Mouse (Mus musculus) left cerebral cortex, adult 11 months (tissue): ENCODE measurements around the gene Sars2.

ENCODE experiments used
- DNase-seq: peaks from one replicate; pipeline ENCODE4 v3.0.0; 2022; ENCODE audit warnings: low spot score

The Sars2 gene

DNA sequence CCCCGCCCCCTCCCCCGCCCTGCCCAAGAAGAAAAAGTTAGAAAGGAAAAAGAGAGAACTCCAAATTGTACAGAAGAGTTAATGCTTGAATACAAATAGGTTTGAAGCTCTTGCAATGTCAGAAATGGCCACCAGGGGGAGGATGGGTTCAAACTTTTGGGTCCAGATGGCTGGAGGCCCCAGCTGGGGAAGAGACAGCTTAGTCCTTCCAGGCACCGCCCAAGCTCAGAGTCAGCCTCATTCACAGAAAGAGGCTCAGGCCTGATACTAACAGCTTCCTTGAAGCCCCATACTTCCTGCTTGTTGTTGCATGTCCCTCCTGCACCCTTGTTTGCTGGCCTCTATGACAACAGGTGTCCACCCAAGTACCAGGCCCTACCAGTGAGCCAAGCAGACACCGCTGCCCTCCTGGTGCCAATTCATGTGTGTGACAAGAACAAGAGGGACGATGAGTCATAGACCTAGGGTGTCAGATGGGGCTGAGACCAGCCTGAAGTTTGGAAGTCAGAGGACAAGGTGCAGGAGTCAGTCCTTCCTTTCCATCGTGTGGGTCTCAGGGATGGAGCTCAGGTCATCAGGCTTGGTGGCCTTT, 38.4 kb downstream of the Sars2 start:
- DNase-seq, result peak; percentile 76

DNA sequence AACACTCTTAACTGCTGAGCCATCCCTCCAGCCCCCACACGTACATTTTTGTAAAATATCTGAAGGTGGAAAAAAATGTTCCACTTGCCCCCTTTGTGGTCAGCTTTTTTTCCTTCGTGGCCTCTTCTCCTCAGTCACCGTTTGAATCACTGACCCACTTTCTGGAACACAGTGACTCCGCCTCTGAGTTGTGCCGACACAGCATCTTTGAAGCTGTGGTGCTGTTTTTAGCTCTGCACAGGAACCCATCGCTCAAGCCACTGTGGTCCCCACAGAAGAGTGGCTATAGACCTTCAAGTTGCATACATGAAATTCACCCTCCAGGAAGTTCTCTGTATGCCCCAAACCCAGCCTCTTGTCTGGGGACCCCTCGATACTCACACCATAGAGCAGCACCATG, 39.1 kb downstream of the Sars2 start:
- DNase-seq, result no peak

DNA sequence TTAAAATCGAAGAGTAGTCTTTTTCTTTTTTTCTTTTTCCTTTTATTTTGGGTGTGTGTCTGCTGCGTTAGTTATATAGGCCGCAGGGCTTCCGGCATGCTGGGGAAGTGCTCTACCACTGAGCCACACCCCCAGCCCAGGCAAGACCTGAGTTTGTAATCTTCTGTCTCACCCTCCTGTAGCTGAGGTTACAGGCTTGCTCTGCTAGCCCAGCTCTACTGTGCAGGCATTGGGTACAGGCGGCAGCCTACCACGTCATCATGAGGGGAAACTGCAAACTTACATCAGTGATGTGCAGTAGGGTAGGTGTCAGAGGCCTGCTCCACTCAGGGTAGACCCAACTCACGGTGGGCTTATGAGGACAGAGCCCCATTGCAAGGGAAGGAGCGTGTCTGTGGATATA, 39.5 kb downstream of the Sars2 start:
- DNase-seq, result no peak

- DNase-seq, result no peak
These were observed 43.4 kb downstream of the Sars2 start for GRCm38 (mm10) chr7:28785161-28785560.

- DNase-seq, result no peak
These were observed 46.1 kb downstream of the Sars2 start for GRCm38 (mm10) chr7:28787884-28788283.

- DNase-seq, result no peak
These were observed 46.8 kb downstream of the Sars2 start, which contains the start of gene Rinl for GRCm38 (mm10) chr7:28788307-28789195. TSS of gene Rinl (plus strand) at chr7:28788969.

DNA sequence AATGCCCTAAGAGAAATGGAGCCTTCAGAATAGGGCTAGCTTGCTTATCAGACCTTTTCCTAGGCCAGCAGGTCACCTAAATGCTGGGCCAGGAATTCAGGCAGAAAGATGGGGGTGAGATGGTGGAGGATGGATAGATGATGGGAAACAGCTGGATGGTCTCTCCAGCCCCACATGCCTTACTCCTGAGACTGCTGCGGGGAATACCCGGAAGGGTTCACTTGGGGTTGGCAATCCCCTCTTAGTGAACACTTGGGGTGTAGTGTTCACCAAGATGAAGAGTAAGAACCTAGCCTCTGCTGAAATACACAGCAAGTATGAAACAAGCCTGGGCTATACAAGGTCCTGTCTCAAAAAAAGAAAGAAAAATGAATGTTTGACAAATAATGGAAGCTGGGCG, 47.4 kb downstream of the Sars2 start:
- no peak for DNase-seq

GRCm38 (mm10) chr7:28790066-28790806, 48.4 kb downstream of the Sars2 start:
- no peak for DNase-seq

DNA sequence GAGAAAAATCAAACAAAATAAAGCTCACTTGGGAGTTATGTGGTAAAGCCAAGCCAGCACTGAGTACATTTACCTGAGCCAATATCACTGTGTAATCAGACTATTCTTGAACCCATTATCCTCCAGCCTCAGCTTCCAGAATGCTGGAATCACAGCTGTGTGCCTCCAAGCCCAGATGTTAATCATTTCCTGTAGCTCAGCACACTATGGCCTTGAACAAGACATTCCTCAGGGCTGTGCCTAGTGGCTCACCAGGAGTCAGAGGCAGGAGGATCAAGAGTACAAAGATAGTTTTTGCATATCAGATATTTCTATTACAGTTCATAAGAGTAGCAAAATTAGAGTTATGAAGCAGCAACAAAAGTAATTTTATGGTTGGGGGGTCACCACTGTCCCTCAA, 49.9 kb downstream of the Sars2 start:
- DNase-seq, result no peak

DNA sequence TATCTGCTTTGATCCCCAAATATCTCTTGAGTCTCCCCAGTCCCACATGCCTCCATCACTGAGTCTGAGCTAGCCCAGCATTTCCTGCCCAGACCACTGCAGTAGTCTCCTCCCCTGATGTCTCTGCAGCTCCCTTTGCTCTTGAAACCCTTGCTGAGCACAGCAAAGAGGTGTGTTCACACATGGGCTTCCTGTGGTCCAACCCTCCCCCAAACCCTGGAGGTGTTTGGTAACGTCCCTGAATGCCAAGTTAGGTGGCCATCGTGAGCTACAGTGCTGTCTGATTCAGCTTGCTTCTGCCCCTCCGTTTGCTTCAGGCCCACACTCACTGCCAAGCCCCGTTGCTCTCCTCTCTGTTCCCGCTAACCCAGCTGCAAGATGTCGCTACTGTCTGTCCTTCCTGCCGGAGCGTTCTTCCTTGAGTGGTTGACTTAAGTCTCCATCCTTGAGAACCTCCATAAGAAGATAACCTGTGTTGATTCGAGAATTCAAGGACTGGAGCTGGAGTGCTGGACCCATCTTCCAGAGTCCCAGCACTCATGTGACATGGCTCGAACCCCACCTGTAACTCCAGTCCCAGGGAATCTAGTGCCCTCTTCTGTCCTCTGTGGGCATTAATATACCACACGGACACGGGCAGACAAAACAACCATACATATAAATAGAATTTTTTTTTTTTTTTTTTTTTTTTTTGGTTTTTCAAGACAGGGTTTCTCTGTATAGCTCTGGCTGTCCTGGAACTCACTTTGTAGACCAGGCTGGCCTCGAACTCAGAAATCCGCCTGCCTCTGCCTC, 50.8 kb downstream of the Sars2 start:
- DNase-seq, result no peak

- no peak for DNase-seq
These were observed 52.0 kb downstream of the Sars2 start for GRCm38 (mm10) chr7:28793834-28794233.

- DNase-seq, result no peak
These were observed 52.7 kb downstream of the Sars2 start for GRCm38 (mm10) chr7:28794496-28794895.

DNA sequence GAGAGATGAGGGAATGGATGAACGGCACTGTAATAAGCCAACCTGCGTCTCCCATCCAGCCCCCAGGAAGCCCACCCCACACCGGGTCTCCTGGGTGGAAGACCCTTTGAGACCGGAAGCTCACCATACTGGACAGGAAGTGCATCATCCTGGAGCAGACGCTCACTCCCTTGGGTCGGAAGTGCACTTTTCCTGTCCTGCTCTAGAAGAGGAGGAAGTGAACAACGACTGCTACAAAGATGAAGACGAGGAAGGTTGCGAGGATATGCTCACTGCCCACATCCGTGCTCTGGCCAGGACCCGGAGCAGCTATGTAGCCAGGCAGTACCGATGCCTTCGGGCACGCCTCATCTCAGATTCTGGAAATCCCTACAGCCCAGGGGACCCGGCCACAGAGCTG, 54.0 kb downstream of the Sars2 start:
- no peak for DNase-seq

DNA sequence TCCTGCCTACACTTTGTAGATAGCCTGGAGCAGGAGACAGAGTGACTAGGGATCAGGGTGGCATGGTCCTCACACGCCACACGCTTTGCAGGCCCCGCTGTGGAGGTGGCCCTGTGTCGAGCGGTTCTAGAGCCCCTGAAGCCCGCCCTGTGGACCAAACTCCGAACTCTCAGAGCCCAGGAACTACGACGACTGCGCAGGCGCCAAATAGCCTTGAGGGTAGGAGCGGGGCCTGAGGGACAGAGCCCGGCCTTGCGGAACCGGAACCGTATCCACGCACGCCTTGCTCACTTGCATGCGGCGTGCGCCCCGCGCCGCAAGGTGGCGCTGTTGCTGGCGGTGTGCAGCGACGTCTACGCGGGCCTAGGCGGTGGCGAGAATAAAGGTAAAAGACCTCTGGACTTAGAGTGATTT, 54.8 kb downstream of the Sars2 start:
- DNase-seq, result no peak

GRCm38 (mm10) chr7:28799994-28800393, 58.2 kb downstream of the Sars2 start:
- DNase-seq, result no peak

DNA sequence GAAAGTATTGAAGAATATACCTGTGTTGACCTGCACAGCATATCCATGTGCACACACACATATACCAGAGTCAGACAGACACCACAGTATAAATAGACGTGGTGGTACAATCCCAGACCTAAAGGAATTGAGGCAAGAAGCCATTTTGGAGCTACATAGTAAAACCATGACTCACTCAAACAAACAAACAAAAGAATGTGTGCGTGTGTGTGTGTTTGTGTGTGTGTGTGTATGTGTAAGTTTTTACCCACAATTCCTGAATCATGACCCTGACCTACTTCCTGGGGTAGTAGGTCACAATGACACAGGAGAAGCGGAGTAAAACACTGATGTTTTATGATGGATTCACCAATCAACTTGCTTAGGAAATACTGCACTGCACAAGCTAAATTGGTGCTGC, 59.7 kb downstream of the Sars2 start:
- DNase-seq, result no peak

DNA sequence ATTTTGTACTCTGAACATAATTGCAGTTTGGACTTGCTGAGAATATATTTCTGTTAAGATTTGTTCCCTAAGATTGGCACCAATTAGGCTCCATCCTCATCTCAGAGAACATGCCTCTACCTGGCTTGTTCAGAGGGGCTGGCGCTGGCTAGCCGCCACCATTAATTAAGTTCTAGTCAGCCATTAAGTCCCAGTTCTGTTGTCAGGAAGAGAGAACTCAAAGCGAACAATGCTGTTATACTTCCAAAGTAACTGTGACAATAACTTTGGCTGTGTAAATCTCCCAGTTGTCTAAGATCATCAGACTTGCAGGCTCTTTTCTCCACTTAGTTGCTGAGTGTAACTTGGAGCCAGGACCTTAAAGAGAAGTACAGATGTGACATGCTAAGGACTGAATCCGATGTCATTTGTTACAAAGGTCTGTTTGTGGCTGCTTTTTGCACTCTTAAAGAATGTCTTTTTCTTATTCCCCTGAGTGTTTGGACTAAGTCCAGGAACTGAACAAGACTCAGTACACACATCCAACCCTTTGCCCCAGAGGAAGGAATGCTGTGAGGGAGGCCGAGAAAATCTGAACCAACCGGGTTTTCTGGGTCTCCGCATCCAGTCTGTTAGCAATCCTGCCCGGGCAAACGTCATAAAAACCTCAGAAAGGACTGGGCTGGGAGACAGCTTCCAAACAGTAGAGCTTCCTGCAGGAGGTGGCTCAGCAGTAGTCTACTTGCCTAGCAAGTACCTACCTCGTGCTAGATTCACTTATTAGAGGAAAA, 60.3 kb downstream of the Sars2 start:
- no peak for DNase-seq

DNA sequence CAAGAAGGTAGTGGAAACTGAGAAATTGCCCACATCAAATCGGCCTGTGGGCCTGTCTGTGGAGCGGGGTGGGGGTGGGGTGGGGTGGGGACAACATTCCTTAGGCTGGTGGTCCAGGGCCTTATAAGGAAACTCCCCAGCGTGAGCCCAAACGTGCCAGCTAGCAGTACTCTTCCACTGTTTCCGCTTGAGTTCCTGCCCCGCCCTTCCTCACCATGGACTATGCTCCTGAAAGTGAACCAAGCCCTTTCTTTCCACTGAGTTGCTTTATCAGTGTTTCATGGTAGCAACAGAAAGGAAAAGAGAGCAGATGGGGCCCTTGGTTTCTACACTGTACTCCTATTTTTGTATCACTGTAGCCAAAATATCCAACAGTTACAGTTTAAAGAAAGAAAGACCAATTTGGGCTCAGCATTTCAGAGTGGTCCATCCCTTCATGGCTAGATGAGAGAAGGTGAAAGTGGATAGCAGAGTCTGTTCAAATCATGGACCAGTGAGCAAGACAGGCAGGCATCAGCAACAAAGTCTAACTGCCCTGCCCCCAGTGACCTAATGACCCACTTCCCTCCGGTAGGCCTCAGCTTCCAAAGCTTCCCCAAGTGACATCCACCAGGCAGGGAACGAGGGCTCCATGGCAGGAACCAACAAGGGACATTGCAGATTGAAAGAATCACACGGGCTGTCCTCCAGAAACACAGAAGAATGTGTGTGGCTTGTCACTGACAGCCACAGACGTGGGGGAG, 61.2 kb downstream of the Sars2 start:
- no peak for DNase-seq
